Mouse (Mus musculus) cortical plate, adult 2 months (tissue): Measurements from ENCODE around the gene Kdr. TPM values are rescaled to one million over a fixed set of nuclear protein-coding genes. Genes with fewer than 3 reads are reported as not detected.
"Not testable (repeated sequence)": the region's sequence is repeated elsewhere in the genome, so short reads cannot be mapped to it uniquely, and the experiment has no call there.

Experiments used
- H3K27ac ChIP-seq: fragments of 200-500 bp; 2 replicates; pipeline ENCODE4 v1.5.1; 2012; ENCODE audit warnings: low read length, control low read depth, inconsistent platforms; ENCODE audit not compliant: insufficient read depth
- H3K4me1 ChIP-seq: fragments of 200-500 bp; 2 replicates; pipeline ENCODE4 v1.6.1; 2011; ENCODE audit warnings: low read length; ENCODE audit not compliant: control insufficient read depth, insufficient read depth
- H3K4me3 ChIP-seq: fragments of 200-500 bp; 2 replicates; pipeline ENCODE4 v1.5.1; 2011; ENCODE audit warnings: mild to moderate bottlenecking, low read length, control low read depth; ENCODE audit not compliant: insufficient read depth
- CTCF ChIP-seq: fragments of 200-500 bp; IDR thresholded peaks from 2 replicates; pipeline ENCODE4 v1.5.1; 2011; ENCODE audit warnings: mild to moderate bottlenecking, control low read depth, low read length; ENCODE audit not compliant: insufficient read depth; ENCODE audit errors: extremely low read depth
- POLR2A ChIP-seq: fragments of 200-500 bp; IDR thresholded peaks from 2 replicates; pipeline ENCODE4 v1.6.1; 2011; ENCODE audit warnings: mild to moderate bottlenecking, low read length, control low read depth; ENCODE audit not compliant: insufficient read depth; ENCODE audit errors: extremely low read depth
- polyA plus RNA-seq: library from polyadenylated mRNA; depleted of rRNA; stranded (reverse); fragments of >200 nt; gene quantifications from 2 replicates; pipeline ENCODE4 v1.2.3, GENCODE M21; 2012

The Kdr gene
- polyA plus RNA-seq, 1 experiment: 7.3 TPM

GRCm38 (mm10) chr5:75941775-75942580 lies 36.3 kb downstream of the Kdr start:
- H3K27ac ChIP-seq: peak overlapping the region; percentile 62; the same call in 1 of the 2 replicates
- H3K4me1 ChIP-seq: peaks cover 4% of the 10 kb centered on the region; the same call in 1 of the 2 replicates
- no peak overlapping the region for H3K4me3 ChIP-seq
- no peak for TF ChIP-seq POLR2A
- TF ChIP-seq CTCF: no peak

- no peak overlapping the region for H3K4me3 ChIP-seq
- peaks cover 4% of the 10 kb centered on the region; the same call in 1 of the 2 replicates for H3K4me1 ChIP-seq
- TF ChIP-seq POLR2A (no peak), CTCF (no peak)
- no peak overlapping the region for H3K27ac ChIP-seq
Observed at GRCm38 (mm10) chr5:75939144-75939732, 39.0 kb downstream of the Kdr start.

- no peak for TF ChIP-seq CTCF
Observed at GRCm38 (mm10) chr5:75938012-75938411, 40.2 kb downstream of the Kdr start.

GRCm38 (mm10) chr5:75936223-75936622 lies 42.0 kb downstream of the Kdr start:
- H3K27ac ChIP-seq: no peak overlapping the region
- TF ChIP-seq CTCF (no peak), POLR2A (no peak)
- H3K4me1 ChIP-seq: peaks cover 5% of the 10 kb centered on the region; the same call in 1 of the 2 replicates
- no peak overlapping the region for H3K4me3 ChIP-seq

More at GRCm38 (mm10) chr5:75938012-75938411, 40.2 kb downstream of the Kdr start:
- H3K27ac ChIP-seq: no peak overlapping the region
- peaks cover 4% of the 10 kb centered on the region; the same call in 1 of the 2 replicates for H3K4me1 ChIP-seq
- H3K4me3 ChIP-seq: no peak overlapping the region

- no peak overlapping the region for H3K27ac ChIP-seq
- no peak for TF ChIP-seq CTCF
- no peak for TF ChIP-seq POLR2A
- H3K4me3 ChIP-seq: no peak overlapping the region
- H3K4me1 ChIP-seq: peaks cover 5% of the 10 kb centered on the region; the same call in 1 of the 2 replicates
Observed at GRCm38 (mm10) chr5:75935225-75935624, 43.0 kb downstream of the Kdr start.

- Histone ChIP-seq H3K27ac (no peak overlapping the region), H3K4me3 (no peak overlapping the region), H3K4me1 (0 out of 2 replicates have a peak, but pooled peaks cover 1% of the 10 kb centered on the region)
- TF ChIP-seq CTCF: no peak
- no peak for TF ChIP-seq POLR2A
Observed at GRCm38 (mm10) chr5:75934201-75934600, 44.1 kb downstream of the Kdr start.

GRCm38 (mm10) chr5:75933521-75934044 lies 44.7 kb downstream of the Kdr start:
- TF ChIP-seq POLR2A (no peak), CTCF (no peak)
- Histone ChIP-seq H3K4me1 (0 out of 2 replicates have a peak, but pooled peaks cover 1% of the 10 kb centered on the region), H3K4me3 (no peak overlapping the region), H3K27ac (no peak overlapping the region)

GRCm38 (mm10) chr5:75931458-75931857 lies 46.8 kb downstream of the Kdr start:
- H3K27ac ChIP-seq, H3K4me3 ChIP-seq, H3K4me1 ChIP-seq: not testable (repeated sequence)

- H3K4me3 ChIP-seq: no peak overlapping the region
- H3K27ac ChIP-seq: no peak overlapping the region
- TF ChIP-seq POLR2A: no peak
- no peak for TF ChIP-seq CTCF
- 0 out of 2 replicates have a peak, but pooled peaks cover 1% of the 10 kb centered on the region for H3K4me1 ChIP-seq
Observed at GRCm38 (mm10) chr5:75929960-75930359, 48.3 kb downstream of the Kdr start.

GRCm38 (mm10) chr5:75922677-75923076 lies 55.6 kb downstream of the Kdr start:
- Histone ChIP-seq H3K4me1 (no peaks in the 10 kb centered on the region), H3K4me3 (no peak overlapping the region), H3K27ac (no peak overlapping the region)
- TF ChIP-seq POLR2A (no peak), CTCF (no peak)
